Mouse (Mus musculus): ENCODE data around the gene Gadd45b. TPM values are rescaled to one million over a fixed set of nuclear protein-coding genes. Genes with fewer than 3 reads are reported as not detected.

The Gadd45b gene
- polyA plus RNA-seq, 1 experiment from 2014 or later: 6.2 TPM

- Histone ChIP-seq H3K9me3 (replicated peaks; ENCODE audit: control insufficient read depth, low read length) (no peaks in the 10 kb centered on the region), H3K27ac (ENCODE audit: low read depth, low read length) (no peak overlapping the region), H3K4me2 (ENCODE audit: low read length) (no peak overlapping the region), H3K4me1 (ENCODE audit: control insufficient read depth, insufficient read depth, low read length) (peaks cover 3% of the 10 kb centered on the region; the same call in 1 of the 2 replicates), H3K27me3 (replicated peaks; ENCODE audit: control insufficient read depth, insufficient read depth, low read length) (no peaks in the 10 kb centered on the region), H3K36me3 (ENCODE audit: control insufficient read depth, insufficient read depth, low read length) (no peaks in the 10 kb centered on the region), H3K9ac (ENCODE audit: low read length) (no peak overlapping the region), H3K4me3 (ENCODE audit: low read depth, low read length) (no peak overlapping the region)
- DNase-seq (ENCODE audit: low spot score) (no peak), ATAC-seq (no peak)
- 69% methylated on average over 1 of the region's 1 CpGs for WGBS
Measured at GRCm38 (mm10) chr10:80973722-80974121, 43.8 kb downstream of the Gadd45b start.

GRCm38 (mm10) chr10:80975478-80975877, 45.6 kb downstream of the Gadd45b start:
- ATAC-seq (no peak), DNase-seq (ENCODE audit: low spot score) (no peak)
- H3K27me3 ChIP-seq (replicated peaks; ENCODE audit: control insufficient read depth, insufficient read depth, low read length): no peaks in the 10 kb centered on the region
- no peaks in the 10 kb centered on the region for H3K36me3 ChIP-seq (ENCODE audit: control insufficient read depth, insufficient read depth, low read length)
- 93% methylated on average over 11 of the region's 11 CpGs for WGBS
- no peak overlapping the region for H3K9ac ChIP-seq (ENCODE audit: low read length)
- H3K9me3 ChIP-seq (replicated peaks; ENCODE audit: control insufficient read depth, low read length): no peaks in the 10 kb centered on the region
- H3K4me3 ChIP-seq (ENCODE audit: low read depth, low read length): no peak overlapping the region
- H3K4me2 ChIP-seq (ENCODE audit: low read length): no peak overlapping the region
- peaks cover 3% of the 10 kb centered on the region; the same call in 1 of the 2 replicates for H3K4me1 ChIP-seq (ENCODE audit: control insufficient read depth, insufficient read depth, low read length)
- H3K27ac ChIP-seq (ENCODE audit: low read depth, low read length): no peak overlapping the region

- Histone ChIP-seq H3K27me3 (replicated peaks; ENCODE audit: control insufficient read depth, insufficient read depth, low read length) (peaks cover 20% of the 10 kb centered on the region), H3K4me3 (ENCODE audit: low read depth, low read length) (no peak overlapping the region), H3K9ac (ENCODE audit: low read length) (no peak overlapping the region), H3K9me3 (replicated peaks; ENCODE audit: control insufficient read depth, low read length) (no peaks in the 10 kb centered on the region), H3K27ac (ENCODE audit: low read depth, low read length) (no peak overlapping the region), H3K4me1 (ENCODE audit: control insufficient read depth, insufficient read depth, low read length) (peaks cover 2% of the 10 kb centered on the region; the same call in 1 of the 2 replicates), H3K36me3 (ENCODE audit: control insufficient read depth, insufficient read depth, low read length) (no peaks in the 10 kb centered on the region), H3K4me2 (ENCODE audit: low read length) (no peak overlapping the region)
- ATAC-seq (no peak), DNase-seq (ENCODE audit: low spot score) (no peak)
- 58% methylated on average over 7 of the region's 7 CpGs for WGBS
Measured at GRCm38 (mm10) chr10:80981564-80982112, 51.8 kb downstream of the Gadd45b start.

Other genes starting within 250 kb of the Gadd45b start
- 35.7 and 37.2 TPM in 2 replicates for gene Mob3a, start 228.1 kb upstream of the Gadd45b start, polyA plus RNA-seq (2014; fragmentation: Nextera tagmentation; extraction: Ambion mirVana)
- 16.0 and 21.5 TPM in 2 replicates for gene Izumo4, start 227.9 kb upstream of the Gadd45b start, polyA plus RNA-seq (2014; fragmentation: Nextera tagmentation; extraction: Ambion mirVana)
- gene Ap3d1, start 187.8 kb upstream of the Gadd45b start, polyA plus RNA-seq (2014; fragmentation: Nextera tagmentation; extraction: Ambion mirVana): 81.0 and 99.5 TPM in 2 replicates
- gene Dot1l, start 174.9 kb upstream of the Gadd45b start, polyA plus RNA-seq (2014; fragmentation: Nextera tagmentation; extraction: Ambion mirVana): 13.6 and 19.3 TPM in 2 replicates
- 66.6 and 71.7 TPM in 2 replicates for gene Sf3a2, start 131.9 kb upstream of the Gadd45b start, polyA plus RNA-seq (2014; fragmentation: Nextera tagmentation; extraction: Ambion mirVana)
- gene Plekhj1, start 131.4 kb upstream of the Gadd45b start, polyA plus RNA-seq (2014; fragmentation: Nextera tagmentation; extraction: Ambion mirVana): 140 and 143 TPM in 2 replicates
- gene Amh, start 124.8 kb upstream of the Gadd45b start, polyA plus RNA-seq (2014; fragmentation: Nextera tagmentation; extraction: Ambion mirVana): 0.10 TPM in 1 of 2 replicates, not detected in the other
- gene Jsrp1, start 116.6 kb upstream of the Gadd45b start, polyA plus RNA-seq (2014; fragmentation: Nextera tagmentation; extraction: Ambion mirVana): 0.30 and 0.31 TPM in 2 replicates
- 1,568 and 1,701 TPM in 2 replicates for gene Oaz1, start 103.4 kb upstream of the Gadd45b start, polyA plus RNA-seq (2014; fragmentation: Nextera tagmentation; extraction: Ambion mirVana)
- 2.7 and 4.7 TPM in 2 replicates for gene Lingo3, start 86.0 kb upstream of the Gadd45b start, polyA plus RNA-seq (2014; fragmentation: Nextera tagmentation; extraction: Ambion mirVana)
- 265 and 372 TPM in 2 replicates for gene Lsm7, start 74.9 kb upstream of the Gadd45b start, polyA plus RNA-seq (2014; fragmentation: Nextera tagmentation; extraction: Ambion mirVana)
- 30.4 and 44.6 TPM in 2 replicates for gene Sppl2b, start 74.8 kb upstream of the Gadd45b start, polyA plus RNA-seq (2014; fragmentation: Nextera tagmentation; extraction: Ambion mirVana)
- 0.10 and 0.13 TPM in 2 replicates for gene Tmprss9, start 58.2 kb upstream of the Gadd45b start, polyA plus RNA-seq (2014; fragmentation: Nextera tagmentation; extraction: Ambion mirVana)
- gene Timm13, start 29.1 kb upstream of the Gadd45b start, polyA plus RNA-seq (2014; fragmentation: Nextera tagmentation; extraction: Ambion mirVana): 355 and 398 TPM in 2 replicates
- gene Lmnb2, start 11.8 kb upstream of the Gadd45b start, polyA plus RNA-seq (2014; fragmentation: Nextera tagmentation; extraction: Ambion mirVana): 12.1 and 14.4 TPM in 2 replicates
- 15.3 and 20.8 TPM in 2 replicates for gene Gng7, start 84.9 kb downstream of the Gadd45b start, polyA plus RNA-seq (2014; fragmentation: Nextera tagmentation; extraction: Ambion mirVana)
- 19.0 and 21.0 TPM in 2 replicates for gene Diras1, start 95.6 kb downstream of the Gadd45b start, polyA plus RNA-seq (2014; fragmentation: Nextera tagmentation; extraction: Ambion mirVana)
- gene Slc39a3, start 107.4 kb downstream of the Gadd45b start, polyA plus RNA-seq (2014; fragmentation: Nextera tagmentation; extraction: Ambion mirVana): 20.7 and 26.9 TPM in 2 replicates
- gene Sgta, start 130.1 kb downstream of the Gadd45b start, polyA plus RNA-seq (2014; fragmentation: Nextera tagmentation; extraction: Ambion mirVana): 304 and 312 TPM in 2 replicates
- 38.9 and 45.6 TPM in 2 replicates for gene Thop1, start 140.0 kb downstream of the Gadd45b start, polyA plus RNA-seq (2014; fragmentation: Nextera tagmentation; extraction: Ambion mirVana)
- gene Creb3l3, start 168.8 kb downstream of the Gadd45b start, polyA plus RNA-seq (2014; fragmentation: Nextera tagmentation; extraction: Ambion mirVana): 0.14 and 0.25 TPM in 2 replicates
- 180 and 203 TPM in 2 replicates for gene Map2k2, start 175.8 kb downstream of the Gadd45b start, polyA plus RNA-seq (2014; fragmentation: Nextera tagmentation; extraction: Ambion mirVana)
- gene Zbtb7a, start 205.1 kb downstream of the Gadd45b start, polyA plus RNA-seq (2014; fragmentation: Nextera tagmentation; extraction: Ambion mirVana): 6.2 and 8.2 TPM in 2 replicates
- gene Pias4, start 237.8 kb downstream of the Gadd45b start, polyA plus RNA-seq (2014; fragmentation: Nextera tagmentation; extraction: Ambion mirVana): 44.0 and 45.5 TPM in 2 replicates
- gene Eef2, start 246.6 kb downstream of the Gadd45b start, polyA plus RNA-seq (2014; fragmentation: Nextera tagmentation; extraction: Ambion mirVana): 474 and 520 TPM in 2 replicates

All from forebrain, embryonic 14.5 days (tissue).